Mouse (Mus musculus) liver, adult 2 months (tissue): ENCODE results near the gene Dhrs4.

Source experiments
- CTCF ChIP-seq: fragments of 200-500 bp; IDR thresholded peaks from 2 replicates; pipeline ENCODE4 v1.5.1; 2011; ENCODE audit warnings: low read depth, low read length, control low read depth
- POLR2A ChIP-seq: fragments of 200-500 bp; IDR thresholded peaks from 2 replicates; pipeline ENCODE4 v1.6.1; 2011; ENCODE audit warnings: low read length, control low read depth; ENCODE audit not compliant: insufficient read depth; ENCODE audit errors: extremely low read depth

DNA sequence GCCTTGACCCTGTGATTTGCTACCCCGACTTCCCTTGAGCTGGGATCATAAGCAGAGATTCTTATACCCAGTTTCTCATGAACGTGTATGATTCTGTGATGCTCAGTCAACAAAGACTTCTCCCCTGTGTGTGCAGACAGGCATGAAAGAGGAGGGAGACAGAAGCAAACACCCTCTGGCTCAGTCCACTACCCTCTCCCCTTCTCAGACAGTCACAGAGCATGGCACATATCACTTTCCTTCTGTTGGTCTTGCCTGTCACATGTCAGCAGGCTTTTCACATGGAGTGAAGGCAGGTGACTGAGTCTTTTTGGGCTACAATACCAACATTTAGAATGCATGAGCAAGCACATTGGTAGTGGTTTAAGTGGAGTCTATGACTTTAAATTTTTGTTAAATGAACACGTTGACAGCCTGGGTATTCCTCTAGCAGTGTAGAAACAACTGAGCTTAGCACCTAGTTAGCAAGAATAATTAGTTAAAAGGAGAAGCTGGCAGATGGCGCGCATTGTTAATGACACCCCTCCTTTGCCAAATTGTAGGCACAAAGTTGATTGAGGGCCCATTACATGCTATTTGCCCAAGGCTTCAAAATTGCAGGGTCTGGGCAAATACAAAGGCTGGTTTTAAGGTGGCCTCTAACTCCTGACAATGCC lies 6.0 kb downstream of the Dhrs4 start:
- no peak for TF ChIP-seq CTCF
- no peak for TF ChIP-seq POLR2A
